Mouse (Mus musculus): ENCODE results near the gene Kcnj14. TPM values are rescaled to one million over a fixed set of nuclear protein-coding genes. Genes with fewer than 3 reads are reported as not detected.
A peak's percentile ranks its signal among the peaks of the same experiment; 100 is the strongest.

The Kcnj14 gene
- polyA plus RNA-seq (2012; ENCODE audit: insufficient read depth, low replicate concordance) = 0.08 and 0.82 TPM in 2 replicates

DNA sequence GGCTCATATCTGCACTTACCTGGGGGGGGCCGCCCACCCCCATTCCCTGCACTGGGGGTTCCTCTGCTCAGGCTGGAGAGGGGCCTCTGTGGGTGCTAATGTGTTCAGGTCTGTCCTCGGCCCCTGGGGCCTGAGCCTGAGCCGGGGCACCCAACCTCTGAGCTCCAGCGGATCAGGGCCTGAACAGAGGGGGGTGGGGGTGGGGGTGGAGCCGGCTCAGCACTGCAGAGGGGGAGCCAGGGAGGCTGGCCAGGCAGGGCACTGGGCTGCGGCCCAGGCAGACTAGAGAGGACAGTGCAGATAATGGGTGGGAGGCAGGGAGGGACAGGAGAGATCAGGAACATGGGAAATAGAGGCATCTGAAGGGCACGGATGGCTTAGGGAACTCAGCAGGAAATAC is at the start of gene Kcnj14:
Gene Kcnj14, minus strand, starts transcription at position 185 of the 400 bp plus-strand sequence.
- TF ChIP-seq GATA1 (IDR thresholded peaks at IDR 0.05; ENCODE audit: borderline replicate concordance, low read length) (no peak), FLI1 (IDR thresholded peaks at IDR 0.05; ENCODE audit: low read length) (no peak)

DNA sequence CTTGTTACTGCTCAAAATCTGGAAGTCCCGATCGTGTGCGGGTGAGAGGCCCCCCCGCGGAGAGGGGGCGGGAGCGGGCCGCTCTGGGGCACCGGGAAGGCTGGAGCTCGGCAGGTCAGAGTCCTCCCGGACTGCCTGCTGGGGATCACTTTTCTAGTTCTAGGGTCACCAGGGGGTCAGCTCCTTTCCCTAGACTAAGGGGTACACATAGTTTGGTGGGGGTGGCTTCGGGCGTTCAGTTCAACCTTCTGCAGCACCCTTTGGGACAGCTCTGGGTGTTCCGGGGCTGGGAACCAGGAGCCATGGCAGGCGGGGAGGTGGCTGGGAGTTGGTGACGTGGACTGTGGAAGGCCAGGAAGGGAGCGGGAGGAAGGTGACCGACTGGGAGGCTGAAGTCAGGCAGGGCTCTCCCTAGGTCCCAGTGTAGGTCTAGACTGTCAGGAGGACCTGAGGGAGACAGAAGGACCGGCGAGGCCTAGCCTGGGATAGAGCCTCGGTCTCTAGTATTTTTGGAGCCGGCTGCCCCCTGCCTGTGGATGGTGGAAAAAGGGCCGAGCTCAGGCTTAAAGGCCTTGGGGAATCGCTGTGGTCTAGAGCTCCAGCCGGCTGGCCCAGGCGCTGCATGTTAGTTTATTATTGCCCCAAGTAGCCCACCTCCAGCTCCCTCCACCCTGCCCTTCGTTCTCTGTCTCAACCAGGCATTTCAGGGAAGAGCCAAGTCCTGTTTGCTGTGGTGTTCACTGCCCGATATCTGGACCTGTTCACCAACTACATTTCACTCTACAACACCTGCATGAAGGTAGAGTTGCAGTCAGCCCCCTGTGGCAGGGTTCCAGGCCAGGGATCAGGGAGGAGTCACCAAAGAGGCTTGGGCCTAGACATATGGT is 48.7 kb upstream of the Kcnj14 start:
- TF ChIP-seq FLI1 (IDR thresholded peaks at IDR 0.05; ENCODE audit: low read length) (no peak), GATA1 (IDR thresholded peaks at IDR 0.05; ENCODE audit: borderline replicate concordance, low read length) (no peak)
- Histone ChIP-seq H3K4me1 (peaks cover 54% of the 10 kb centered on the region), H3K36me3 (replicated peaks; ENCODE audit: low read length) (peaks cover 46% of the 10 kb centered on the region), H3K27me3 (replicated peaks) (peaks cover 38% of the 10 kb centered on the region), H3K4me3 (replicated peaks) (peak overlapping the region; percentile 94), H3K9me3 (no peaks in the 10 kb centered on the region)

More for the DNA sequence above, at the start of gene Kcnj14:
- H3K4me3 ChIP-seq (replicated peaks) = no peak within 1 kb of the TSS
- peaks cover 74% of the 10 kb centered on the region for H3K36me3 ChIP-seq (replicated peaks; ENCODE audit: low read length)
- H3K27me3 ChIP-seq (replicated peaks) = no peaks in the 10 kb centered on the region
- H3K4me1 ChIP-seq = peaks cover 23% of the 10 kb centered on the region
- no peaks in the 10 kb centered on the region for H3K9me3 ChIP-seq

- H3K27me3 ChIP-seq (replicated peaks) = peaks cover 45% of the 10 kb centered on the region
- H3K4me3 ChIP-seq (replicated peaks) = peak within 1 kb of the TSS; percentile 94
- H3K4me1 ChIP-seq = peaks cover 58% of the 10 kb centered on the region
- TF ChIP-seq GATA1 (IDR thresholded peaks at IDR 0.05; ENCODE audit: borderline replicate concordance, low read length) (no peak), FLI1 (IDR thresholded peaks at IDR 0.05; ENCODE audit: low read length) (no peak)
- H3K36me3 ChIP-seq (replicated peaks; ENCODE audit: low read length) = peaks cover 41% of the 10 kb centered on the region
- no peaks in the 10 kb centered on the region for H3K9me3 ChIP-seq
These were observed 48.0 kb upstream of the Kcnj14 start, which contains the start of gene Kdelr1 for GRCm38 (mm10) chr7:45872624-45873023. Gene Kdelr1, plus strand, starts transcription at chr7:45872772.

DNA sequence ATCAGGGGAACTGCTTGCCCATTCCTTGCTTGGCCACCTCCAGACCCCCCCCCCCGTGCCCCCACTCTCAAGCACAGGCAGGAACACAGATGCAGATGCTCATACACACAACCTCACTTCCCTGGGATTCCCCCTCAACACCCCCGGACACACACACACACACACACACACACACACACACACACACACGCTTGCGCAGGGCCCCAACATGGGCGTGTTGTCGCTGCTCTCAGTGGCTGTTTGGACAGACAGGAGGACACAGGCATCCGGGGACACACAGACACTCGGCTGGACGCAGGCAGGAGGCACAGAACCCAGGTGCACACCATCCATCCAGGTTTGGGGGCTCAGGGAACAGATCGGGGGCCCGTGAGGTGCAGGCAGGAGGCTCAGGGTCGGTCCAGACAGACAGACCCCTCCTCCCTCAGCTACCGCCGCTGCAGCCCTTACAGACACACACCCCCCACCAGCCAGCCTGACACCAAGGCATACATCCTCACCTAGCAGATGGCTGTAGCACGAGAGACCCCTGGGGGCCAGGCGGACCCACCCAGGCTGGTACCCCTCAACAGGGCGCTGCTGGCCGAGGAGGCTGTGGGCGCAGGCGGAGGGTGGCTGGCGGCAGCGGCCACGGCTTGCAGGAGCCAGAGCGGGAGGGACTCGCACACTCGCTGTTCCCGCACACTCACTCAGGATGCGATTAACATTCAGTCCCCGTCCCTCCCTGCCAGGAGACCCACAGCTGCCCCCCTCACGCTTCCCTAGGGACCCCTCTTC is 45.9 kb upstream of the Kcnj14 start:
- Histone ChIP-seq H3K4me1 (peaks cover 69% of the 10 kb centered on the region), H3K27me3 (replicated peaks) (peaks cover 66% of the 10 kb centered on the region), H3K4me3 (replicated peaks) (peak overlapping the region; percentile 79), H3K36me3 (replicated peaks; ENCODE audit: low read length) (peaks cover 19% of the 10 kb centered on the region), H3K9me3 (no peaks in the 10 kb centered on the region)
- TF ChIP-seq FLI1 (IDR thresholded peaks at IDR 0.05; ENCODE audit: low read length) (no peak), GATA1 (IDR thresholded peaks at IDR 0.05; ENCODE audit: borderline replicate concordance, low read length) (no peak)

DNA sequence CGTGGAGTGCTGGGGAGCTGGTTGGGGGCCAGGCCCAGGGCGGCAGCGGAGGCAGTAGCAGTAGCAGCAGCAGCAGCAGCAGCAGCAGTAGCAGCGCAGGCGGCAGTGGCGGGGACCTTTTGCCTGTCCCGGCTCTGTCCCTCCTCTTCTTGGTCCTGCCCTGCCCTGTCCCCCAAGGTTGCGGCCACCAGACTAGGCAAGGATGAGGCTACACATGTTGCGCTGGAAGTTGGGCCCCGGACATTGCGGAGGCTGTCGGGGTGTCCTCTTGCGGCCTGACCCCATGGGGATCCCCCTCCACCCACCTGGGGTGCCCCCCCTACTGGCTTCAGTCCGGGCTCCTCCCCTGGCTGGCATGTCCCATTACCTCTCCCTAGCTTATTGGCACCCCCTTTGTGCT is 45.2 kb upstream of the Kcnj14 start:
- peaks cover 65% of the 10 kb centered on the region for H3K4me1 ChIP-seq
- H3K9me3 ChIP-seq = no peaks in the 10 kb centered on the region
- TF ChIP-seq FLI1 (IDR thresholded peaks at IDR 0.05; ENCODE audit: low read length) = no peak
- no peak for TF ChIP-seq GATA1 (IDR thresholded peaks at IDR 0.05; ENCODE audit: borderline replicate concordance, low read length)
- H3K36me3 ChIP-seq (replicated peaks; ENCODE audit: low read length) = peaks cover 12% of the 10 kb centered on the region
- peak overlapping the region; percentile 53 for H3K4me3 ChIP-seq (replicated peaks)
- peaks cover 73% of the 10 kb centered on the region for H3K27me3 ChIP-seq (replicated peaks)

DNA sequence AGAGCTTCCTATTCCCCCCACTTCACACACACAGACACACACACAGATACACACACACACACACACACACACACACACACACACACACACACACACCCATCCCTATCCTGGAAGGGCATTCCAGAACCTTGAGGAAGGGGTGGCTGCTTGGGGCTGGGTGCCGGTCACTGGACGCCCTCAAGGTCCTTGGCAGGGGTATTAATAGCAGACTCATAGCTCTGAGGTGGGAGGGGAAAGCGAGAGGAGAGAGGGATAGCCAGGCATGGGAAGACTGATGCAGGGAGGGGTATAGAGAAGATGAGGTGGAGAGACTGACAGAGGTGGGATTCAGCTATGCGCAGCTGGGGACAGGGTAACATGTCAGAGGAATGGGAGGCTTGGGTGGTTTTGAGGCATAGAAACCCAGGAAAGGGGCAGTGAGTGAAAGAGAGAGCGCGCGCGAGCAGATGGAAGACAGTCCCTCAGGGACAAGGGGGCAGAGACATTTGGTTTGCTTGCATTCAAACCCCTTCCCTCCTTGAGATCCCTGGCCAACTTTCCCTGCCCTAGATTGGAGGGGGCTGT is 44.6 kb upstream of the Kcnj14 start:
- TF ChIP-seq GATA1 (IDR thresholded peaks at IDR 0.05; ENCODE audit: borderline replicate concordance, low read length) = no peak
- no peak for TF ChIP-seq FLI1 (IDR thresholded peaks at IDR 0.05; ENCODE audit: low read length)
- H3K4me3 ChIP-seq (replicated peaks) = no peak overlapping the region
- H3K4me1 ChIP-seq = peaks cover 65% of the 10 kb centered on the region
- H3K9me3 ChIP-seq = no peaks in the 10 kb centered on the region
- peaks cover 6% of the 10 kb centered on the region for H3K36me3 ChIP-seq (replicated peaks; ENCODE audit: low read length)
- peaks cover 78% of the 10 kb centered on the region for H3K27me3 ChIP-seq (replicated peaks)

DNA sequence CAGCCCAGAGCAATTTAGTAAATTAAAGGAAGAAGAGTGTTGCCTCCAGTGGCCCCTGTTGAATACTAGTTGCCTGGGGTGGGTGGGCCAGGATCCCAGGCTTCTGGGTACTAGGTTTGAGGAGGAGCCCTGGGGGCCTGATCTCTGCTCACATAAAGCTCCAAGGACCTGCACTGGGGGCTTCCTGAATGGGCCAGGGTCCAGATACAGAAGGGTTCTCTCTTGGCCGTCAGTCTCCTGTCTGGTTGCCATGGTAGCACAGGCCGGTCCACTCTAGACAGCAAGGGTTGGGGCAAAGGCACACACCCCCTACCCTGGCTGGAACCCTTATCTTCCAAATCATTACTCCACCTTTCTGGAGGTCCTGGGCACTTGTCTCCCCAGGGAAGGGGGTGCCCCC is 43.3 kb upstream of the Kcnj14 start:
- H3K36me3 ChIP-seq (replicated peaks; ENCODE audit: low read length) = no peaks in the 10 kb centered on the region
- H3K27me3 ChIP-seq (replicated peaks) = peaks cover 86% of the 10 kb centered on the region
- no peak for TF ChIP-seq FLI1 (IDR thresholded peaks at IDR 0.05; ENCODE audit: low read length)
- no peak for TF ChIP-seq GATA1 (IDR thresholded peaks at IDR 0.05; ENCODE audit: borderline replicate concordance, low read length)
- H3K4me1 ChIP-seq = peaks cover 71% of the 10 kb centered on the region
- no peaks in the 10 kb centered on the region for H3K9me3 ChIP-seq
- no peak overlapping the region for H3K4me3 ChIP-seq (replicated peaks)

- no peak for TF ChIP-seq GATA1 (IDR thresholded peaks at IDR 0.05; ENCODE audit: borderline replicate concordance, low read length)
- TF ChIP-seq FLI1 (IDR thresholded peaks at IDR 0.05; ENCODE audit: low read length) = no peak
These were observed 41.6 kb upstream of the Kcnj14 start for GRCm38 (mm10) chr7:45865925-45866910.

More at GRCm38 (mm10) chr7:45865925-45866910, 41.6 kb upstream of the Kcnj14 start:
- peak overlapping the region; percentile 95 for H3K4me3 ChIP-seq (replicated peaks)
- H3K9me3 ChIP-seq = no peaks in the 10 kb centered on the region
- no peaks in the 10 kb centered on the region for H3K36me3 ChIP-seq (replicated peaks; ENCODE audit: low read length)
- peaks cover 88% of the 10 kb centered on the region for H3K27me3 ChIP-seq (replicated peaks)
- peaks cover 83% of the 10 kb centered on the region for H3K4me1 ChIP-seq
